Mouse (Mus musculus) kidney, postnatal 14 days (tissue): ENCODE results near the gene Zbtb8b.
A peak's percentile ranks its signal among the peaks of the same experiment; 100 is the strongest.
"Not testable (repeated sequence)": the region's sequence is repeated elsewhere in the genome, so short reads cannot be mapped to it uniquely, and the experiment has no call there.

Source experiments
- DNase-seq: peaks from one replicate; pipeline ENCODE4 v3.0.0; 2022; ENCODE audit warnings: mixed read lengths

The Zbtb8b gene

DNA sequence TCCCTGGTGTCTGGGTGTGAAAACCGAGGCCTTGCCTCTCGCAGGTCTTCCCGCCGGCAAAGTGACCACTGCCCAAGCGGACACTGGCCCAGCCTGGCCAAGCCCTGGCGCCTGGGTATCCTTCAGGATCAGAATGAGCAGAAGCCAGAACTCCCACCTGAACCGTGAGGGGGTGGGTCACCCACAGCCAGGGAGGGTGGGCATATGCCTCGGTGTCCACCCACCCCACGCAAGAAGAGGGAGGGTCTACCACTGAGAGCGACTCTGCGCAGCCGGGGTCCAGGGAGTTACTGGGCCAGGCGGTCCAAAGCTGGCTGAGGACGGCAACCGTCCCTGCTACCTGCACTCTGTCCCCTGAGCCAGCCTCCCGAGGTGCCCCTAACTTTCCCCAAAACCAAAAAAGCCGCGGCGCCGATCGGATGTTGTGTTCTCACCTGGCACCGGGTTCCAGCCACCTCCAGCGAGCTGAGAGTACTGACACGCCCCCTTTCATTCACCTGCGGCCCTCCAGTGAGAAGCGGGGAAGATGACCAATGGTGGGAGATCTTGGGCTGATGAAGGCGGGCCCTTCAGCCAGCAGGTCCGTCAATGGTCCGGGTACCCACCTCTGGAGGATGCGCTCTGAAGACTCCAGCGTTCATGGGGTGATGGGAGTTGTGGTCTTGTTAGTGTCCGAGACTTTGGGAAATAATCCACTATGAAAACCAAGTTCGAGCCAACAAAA is at the start of gene Zbtb8b:
TSS of gene Zbtb8b (minus strand) at position 514 of the 724 bp plus-strand sequence.
- peak; percentile 88 for DNase-seq

DNA sequence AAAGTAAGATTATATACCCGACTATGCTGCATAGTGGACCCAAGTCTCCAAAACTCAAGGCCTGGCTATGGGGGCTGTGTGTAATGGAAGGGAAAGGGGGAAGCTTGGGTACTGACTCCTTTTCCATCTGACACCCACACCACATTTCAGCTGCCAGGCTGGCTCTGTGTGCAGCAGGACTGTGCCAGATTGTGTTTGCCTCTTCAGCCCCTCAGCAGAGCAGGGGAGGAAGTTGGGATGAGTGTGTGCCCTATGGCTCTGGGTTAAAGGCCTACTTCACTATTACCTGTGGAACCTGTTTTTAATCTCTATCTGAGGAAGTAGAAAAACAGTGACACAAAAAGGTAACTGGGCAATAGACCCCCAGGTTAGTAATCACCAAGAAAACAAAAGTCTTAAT is 40.4 kb upstream of the Zbtb8b start:
- no peak for DNase-seq

DNA sequence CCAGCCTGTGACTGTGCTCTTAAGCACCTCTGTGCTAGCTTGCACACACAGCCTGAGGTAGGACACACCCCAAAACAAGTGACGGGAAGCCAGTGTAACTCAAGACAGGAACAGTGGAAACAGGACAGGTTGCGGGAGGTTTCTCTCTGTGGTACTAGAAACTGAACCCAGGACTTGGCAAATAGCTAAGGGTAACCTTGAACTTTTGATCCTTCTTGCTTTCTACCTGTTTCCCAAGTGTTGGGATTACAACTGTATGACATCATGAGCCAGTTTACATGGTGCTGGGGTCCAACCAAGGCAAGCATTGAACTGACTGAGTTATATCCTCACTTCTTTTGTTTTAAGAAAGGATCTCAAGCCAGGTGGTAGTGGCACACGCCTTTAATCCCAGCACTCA is 39.2 kb upstream of the Zbtb8b start:
- no peak for DNase-seq

DNA sequence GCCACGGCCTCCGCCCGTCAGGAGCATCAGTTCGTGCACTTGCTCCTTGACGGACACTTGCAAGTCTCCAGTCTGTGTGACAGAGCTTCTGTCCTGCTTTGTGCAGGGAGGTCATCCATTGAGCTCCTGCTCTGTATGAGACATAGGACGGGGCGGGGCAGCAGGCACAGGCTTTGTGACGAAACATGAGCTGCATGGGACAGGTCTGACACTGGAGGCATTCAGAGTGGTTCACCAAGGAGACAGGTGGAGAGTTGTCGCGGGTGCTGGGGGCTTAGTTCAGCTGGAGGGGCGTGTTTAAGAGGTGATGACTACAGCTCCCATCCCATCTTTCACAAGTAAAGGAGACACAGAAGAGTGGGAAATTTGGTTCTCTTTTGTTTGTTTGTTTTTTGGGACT is 35.4 kb upstream of the Zbtb8b start:
- no peak for DNase-seq

DNA sequence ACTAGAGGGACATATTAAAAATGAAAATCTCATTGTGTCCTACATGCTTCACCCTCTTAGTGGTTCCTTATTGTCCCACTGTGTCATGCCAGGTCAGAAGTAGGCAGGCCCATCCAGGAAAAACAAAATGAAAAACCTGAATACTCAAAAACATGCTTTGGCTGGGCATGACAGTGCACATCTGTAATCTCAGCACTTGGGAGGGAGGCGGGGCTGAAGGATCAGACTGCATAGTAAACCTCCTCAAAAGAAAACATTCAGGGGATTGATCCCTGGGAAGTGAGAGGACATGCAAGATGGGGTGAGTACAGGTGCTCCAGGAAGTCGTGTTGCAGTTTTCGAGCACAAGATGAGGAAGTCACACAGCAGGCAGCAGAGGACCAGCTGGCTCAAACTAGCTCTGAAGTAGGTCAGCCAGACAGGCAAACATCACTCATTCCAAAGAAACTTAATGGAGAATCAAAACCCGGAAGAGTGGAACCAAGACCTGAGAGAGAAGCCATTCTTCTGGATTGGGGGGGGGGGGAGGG is 23.7 kb upstream of the Zbtb8b start:
- no peak for DNase-seq

DNA sequence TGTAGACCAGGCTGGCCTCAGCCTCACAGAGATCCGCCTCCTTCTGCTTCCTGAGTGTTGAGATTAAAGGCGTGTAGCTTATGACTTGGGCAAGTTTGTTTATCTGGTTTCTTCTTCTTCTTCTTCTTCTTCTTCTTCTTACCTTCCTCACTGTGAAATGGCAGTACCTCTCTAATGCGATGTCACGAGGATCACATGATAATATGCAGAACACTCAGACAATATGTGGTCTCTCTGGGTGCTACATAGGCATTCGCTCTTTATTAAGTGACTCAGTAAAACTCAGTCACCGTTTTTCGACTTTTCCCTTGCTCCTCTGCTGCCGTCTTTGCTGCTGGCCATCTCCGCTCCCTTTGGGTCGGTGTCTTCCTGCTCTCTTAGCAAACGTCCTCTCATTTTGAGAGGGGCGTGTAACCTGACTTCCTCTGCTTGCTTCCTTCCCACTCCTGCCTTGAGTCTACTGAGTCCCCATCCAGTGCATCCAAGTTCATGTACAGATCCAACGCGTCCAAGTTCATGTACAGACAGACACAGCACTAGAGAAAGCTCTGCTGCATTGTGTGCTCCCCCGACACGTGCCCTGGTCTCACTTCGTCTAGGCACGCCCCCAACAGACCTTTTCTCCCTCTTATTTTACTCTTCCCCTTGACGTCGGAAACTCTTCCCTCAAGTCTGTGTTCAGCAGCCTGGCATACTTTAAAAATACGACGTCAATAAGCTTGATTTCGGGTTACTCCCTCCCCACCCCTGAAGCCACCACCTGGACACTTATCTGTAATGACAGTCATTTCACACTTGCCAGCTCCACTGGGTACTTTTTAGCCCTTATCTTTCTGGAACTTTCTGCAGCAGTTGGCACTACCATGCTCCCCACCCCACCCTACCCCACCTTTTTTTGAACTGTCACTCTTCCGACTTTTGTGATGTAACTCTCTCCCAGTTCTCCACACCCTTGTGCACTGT is 22.7 kb upstream of the Zbtb8b start:
- DNase-seq = no peak

DNA sequence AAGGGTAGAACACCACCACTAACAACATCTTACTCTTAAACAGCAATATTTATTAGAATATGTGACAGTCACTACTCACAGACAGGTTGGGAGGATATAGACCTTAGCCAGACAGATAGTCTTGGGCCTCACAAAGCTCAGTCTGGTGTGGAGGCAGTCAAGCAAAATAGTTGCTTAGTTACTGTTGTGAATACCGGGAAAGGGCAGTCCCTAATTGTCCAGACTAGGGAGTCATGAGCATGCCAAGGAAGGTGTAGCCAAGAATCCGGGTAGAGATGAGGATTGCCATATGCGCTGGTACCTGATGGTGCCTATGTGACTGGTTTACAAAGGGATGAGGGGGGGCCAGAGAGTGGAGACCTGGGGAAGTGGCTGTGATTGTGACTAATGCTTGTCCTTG is 21.5 kb upstream of the Zbtb8b start:
- DNase-seq = peak; percentile 18

DNA sequence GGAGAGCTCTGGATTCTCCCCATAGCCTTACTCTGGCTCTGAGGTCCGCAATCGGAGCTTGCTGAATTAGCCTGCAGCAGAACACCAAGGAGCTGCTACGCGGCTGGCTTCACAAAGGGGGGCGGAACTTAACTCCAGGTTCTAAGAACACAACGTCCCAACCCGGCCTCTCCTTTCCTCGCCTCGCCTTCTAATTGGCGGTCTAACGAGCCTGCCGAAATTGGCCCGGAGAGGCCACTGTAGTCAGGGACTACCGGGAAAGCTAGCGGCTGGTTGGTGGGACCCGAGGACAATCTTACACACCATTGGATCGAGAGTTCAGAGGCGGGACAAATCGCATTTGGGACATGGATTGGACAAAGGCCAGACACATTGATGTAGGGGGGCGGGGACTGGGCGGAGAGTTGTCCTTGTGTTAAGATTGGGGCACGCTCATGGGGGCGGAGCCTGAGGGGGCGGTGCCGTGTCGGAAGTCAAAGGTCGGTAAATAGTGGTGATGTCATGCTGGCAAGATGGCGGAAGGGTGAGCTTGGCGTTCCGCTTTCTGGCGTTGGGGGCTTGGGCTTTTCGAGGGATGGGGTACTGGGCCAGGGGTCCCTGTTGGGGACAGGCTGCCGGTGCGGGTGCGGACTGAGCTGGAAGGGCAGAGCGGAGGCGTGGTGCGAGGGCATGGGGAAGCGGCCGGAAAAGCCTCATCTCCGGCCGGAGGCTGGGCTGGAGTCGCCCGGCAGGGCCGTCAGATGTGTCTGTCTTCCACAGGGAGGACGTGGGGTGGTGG is 20.7 kb upstream of the Zbtb8b start, which contains the start of gene Bsdc1:
TSS of gene Bsdc1 (plus strand) at position 399 of the 778 bp plus-strand sequence.
- peak; percentile 100 for DNase-seq

DNA sequence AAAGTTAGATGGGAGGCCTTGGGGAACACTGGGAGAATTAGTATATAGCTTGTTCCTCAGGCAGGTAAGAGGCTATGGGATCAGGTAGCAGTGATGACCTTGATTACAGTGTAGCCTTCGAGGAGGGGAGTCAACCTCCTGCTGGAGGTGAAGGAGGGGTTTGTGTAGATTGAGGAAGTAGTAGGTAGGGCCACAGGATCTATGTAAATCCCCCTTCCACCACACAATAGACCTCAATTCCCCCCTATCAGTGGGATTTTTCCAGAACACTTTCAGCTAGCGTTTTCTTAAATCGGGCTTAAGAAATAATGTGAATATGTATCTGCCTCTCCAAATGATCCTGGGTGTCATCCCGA is 20.2 kb upstream of the Zbtb8b start:
- no peak for DNase-seq

DNA sequence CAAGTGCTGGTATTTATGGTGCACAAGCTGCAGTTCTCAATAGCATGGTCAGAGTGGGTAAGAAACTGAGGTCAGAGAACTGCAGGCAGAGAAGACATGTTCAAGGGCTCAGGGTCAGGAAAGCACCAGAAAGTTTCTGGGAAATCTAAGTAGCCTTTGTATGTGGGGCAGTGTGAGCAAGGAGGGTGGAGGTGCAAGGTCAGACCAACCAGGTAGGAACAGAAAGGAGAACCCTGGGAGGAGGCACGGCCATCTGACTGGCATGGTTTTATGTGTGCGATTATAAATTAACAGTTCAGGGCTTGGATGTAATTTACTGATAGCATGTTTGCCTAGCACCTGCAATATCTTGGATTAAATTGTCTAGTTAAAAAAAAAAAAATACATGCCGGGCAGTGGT is 19.1 kb upstream of the Zbtb8b start:
- DNase-seq = no peak

DNA sequence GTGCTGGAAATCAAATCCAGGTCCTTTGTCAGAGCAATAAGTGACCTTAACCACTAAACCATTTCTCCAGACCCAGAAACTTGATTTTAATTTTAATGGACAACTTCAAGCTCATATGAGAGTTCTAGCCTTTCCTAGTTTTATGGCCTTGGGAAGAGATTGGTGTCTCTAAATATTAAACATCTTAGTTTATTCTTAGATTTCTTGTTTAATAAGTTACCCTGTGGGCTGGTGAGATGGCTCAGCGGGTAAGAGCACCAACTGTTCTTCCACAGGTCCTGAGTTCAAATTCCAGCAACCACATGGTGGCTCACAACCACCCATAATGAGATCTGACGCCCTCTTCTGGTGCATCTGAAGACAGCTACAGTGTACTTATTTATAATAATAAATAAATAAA is 16.7 kb upstream of the Zbtb8b start:
- DNase-seq = not testable (repeated sequence)

DNA sequence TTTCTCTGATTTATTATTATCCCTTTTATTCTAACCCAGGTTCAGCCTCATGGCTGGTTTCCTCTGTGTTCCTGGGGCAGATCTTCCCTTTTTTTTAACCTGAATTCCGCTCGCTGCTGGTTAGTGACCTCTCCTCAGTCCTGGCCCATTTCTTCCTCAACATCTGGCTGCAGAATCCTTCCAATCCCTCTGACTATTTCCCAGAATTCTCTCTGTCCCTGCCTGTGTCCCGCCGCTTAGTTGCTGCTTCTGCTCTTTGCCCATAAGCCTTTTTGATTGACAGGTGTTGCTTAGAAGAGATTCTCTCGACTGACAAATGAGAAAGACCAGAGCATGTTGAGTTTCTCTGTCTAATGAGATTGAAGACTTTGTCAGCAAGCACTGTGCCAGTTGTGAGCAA is 15.5 kb upstream of the Zbtb8b start:
- DNase-seq = no peak

DNA sequence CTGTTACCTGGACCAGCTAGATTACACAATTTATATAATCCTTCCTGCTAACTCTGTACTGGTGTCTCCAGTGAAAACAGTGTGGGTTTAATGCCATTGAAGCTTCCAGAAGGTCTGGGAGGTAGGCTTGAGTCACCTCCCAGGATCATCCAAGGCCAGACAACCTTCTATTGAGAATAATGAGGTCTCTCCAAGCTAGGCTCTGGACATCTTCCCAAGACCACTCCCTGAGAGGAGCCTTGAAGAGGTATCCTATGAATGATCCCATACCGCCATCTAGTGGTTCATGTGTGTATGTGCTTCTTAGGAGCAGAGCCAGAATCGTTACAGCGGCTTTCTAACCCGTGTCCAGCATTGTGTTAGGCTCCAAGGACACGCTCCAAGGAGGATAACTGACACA is 14.6 kb upstream of the Zbtb8b start:
- peak; percentile 82 for DNase-seq

DNA sequence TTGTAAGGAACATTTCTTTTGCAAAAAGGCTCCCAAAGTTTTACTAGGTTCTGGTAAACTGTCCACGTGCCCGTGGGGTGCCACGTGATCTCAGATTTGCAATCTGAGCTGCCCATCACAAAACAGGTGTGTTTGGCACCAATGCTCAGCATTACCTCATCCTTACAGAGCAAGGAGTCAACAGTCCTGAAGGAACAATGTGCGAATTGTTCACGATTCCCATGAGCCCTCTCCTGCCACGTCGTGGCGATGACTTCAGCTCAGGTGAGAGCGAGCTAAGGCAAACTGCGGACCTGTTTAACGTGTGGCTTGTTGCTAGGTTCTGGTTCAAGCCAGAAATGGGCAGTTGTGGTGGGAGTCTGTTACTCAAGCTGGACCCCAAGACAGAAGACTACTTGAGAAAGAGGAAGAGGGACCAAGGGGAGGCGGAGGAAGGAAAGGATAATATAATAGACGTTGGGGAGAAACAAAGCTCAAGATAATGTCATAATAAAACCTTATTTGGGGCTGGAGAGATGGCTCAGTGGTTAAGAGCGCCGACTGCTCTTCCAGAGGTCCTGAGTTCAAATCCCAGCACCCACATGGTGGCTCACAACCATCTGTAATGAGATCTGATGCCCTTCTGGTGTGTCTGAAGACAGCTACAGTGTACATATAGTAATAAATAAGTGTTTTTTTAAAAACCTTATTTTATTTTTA is 11.0 kb upstream of the Zbtb8b start:
- DNase-seq = no peak

DNA sequence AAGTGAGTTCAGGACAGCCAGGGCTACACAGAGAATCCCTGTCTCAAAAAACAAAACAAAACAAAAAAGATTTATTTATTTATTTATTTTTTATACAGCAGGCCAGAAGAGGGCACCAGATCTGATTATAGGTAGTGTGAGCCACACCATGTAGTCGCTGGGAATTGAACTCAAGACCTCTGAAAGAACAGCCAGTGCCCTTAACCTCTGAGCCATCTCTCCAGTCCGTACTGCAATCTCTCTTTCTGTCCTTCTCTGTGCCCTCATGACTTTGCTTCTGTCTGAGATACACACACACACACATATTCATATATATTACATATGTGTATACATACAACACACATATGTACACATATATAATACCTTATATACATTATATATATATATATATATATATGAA is 10.2 kb upstream of the Zbtb8b start:
- DNase-seq = no peak

DNA sequence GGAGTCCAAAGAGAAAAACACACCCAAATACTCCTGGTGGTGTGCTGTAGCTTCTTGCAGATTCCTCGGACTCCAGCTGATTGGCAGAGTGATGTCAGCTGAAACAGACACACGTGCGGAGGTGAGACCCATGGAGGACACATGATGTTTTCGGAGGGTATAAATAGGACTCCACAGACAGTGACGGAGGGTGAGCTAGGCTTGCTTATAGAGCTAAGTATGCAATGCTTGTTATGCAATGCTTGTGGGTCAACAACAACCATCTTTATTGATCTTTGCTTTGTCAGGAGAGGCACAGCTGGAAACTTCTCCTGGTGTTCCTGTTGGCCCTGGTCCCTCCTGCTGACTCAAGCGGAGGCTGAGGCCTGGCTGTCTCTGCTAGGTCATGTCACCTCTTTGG is 8.1 kb upstream of the Zbtb8b start:
- DNase-seq = no peak

DNA sequence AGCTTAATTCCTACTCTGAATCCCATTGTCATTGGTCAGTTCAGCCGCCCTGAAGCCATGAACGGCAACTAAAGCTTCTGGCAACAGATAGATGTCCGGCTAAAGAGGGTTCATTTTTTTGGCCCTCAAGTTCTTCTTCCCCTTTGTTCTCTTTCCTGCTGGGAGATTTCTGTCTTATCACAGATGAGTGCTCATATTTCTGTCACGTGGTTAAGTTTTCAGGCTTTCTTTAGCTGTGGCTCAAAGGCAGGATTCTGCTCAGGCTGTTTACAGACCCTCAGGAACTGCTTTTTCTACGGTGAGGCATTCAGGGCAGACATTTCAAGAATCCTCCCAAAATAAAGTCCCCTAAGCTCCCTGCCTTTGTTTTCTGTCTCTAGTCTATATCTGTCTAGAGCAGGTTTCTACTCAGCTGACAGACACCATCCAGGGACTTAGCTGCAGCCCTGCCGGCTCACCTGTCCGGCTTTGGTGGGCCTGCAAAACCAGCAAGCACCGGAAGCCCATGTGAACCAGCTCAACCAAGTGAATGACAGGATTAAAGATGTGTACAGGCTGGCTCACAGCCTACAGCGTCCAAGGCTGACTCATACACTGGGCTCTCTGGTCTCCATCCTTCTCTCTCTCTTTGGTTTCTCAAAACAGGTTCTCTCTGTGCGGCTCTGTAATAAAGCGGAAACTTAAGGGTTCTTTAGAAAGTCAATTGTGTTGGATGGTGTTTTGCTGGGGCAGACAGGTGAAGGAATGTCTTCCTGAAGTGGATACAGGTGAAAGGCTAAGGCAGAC is 7.3 kb upstream of the Zbtb8b start:
- no peak for DNase-seq

DNA sequence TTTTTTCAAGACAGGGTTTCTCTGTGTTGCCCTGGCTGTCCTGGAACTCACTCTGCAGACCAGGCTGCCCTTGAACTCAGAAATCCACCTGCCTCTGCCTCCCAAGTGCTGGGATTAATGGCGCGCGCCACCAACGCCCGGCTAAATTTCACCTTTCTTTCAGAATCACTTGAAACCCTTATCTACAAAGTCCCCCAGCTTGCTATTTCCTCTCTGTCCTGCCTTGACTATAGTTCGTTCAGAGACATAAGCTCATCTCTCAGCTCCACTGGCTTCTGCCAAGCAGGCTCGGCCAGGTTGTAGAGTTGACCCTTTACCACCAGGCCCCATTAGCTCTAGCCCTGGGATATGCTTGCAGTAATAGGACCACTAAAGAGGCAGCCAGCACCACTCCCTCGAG is 6.7 kb upstream of the Zbtb8b start:
- DNase-seq = no peak

DNA sequence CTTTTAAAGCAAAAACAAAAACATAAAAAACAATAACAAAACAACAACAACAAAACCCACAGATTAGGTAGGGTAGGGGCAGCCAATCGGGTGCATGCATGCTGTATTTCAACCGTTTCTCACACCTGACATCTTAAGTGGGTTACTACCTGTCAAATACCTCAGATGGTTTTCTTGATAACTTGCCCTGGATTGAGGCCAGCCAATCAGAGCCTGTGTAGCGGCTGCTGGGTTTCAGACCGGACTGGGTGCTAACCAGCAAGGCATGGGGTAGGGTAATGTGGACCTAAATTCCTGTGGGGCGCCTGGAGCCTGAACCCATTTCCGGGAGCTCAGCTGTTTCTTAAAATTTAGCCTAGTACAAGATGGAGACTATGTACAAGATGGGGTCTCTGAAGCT is 492 bp upstream of the Zbtb8b start:
- peak; percentile 39 for DNase-seq

DNA sequence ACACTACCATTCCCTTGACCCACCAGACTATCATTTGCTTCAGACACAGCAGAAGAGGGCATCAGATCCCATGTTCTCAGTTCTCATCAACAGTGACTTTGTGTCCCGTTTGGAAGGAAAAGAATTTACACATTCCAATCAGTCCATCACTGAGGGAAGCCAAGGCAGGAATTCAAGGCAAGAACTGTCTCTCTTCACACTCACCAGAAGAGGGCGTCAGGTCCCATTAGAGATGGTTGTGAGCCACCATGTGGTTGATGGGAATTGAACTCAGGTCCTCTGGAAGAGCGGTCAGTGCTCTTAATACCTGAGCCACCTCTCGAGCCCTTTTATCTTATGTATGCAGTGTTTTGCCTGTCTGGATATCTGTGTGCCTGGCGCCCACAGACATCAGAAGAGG is 22.3 kb downstream of the Zbtb8b start:
- DNase-seq = no peak

DNA sequence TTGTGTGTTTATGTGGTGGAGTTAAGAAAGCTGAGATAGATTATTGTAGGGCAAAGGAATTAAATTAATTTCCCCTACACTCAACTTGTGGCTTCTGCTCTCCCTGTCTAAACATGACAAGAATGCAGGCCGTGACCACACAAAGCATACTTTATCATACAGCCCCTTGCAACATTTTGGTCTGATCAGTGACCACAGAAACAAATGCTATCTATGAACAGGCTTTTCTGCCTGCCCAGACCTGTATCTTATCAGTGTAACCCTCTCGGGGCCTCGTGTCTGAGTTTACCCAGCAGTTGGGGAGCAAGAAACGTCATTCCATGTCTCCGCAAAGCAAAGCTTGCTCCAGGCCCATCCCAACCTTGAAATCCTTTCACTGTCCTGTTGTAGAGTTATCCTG is 24.2 kb downstream of the Zbtb8b start:
- DNase-seq = no peak

DNA sequence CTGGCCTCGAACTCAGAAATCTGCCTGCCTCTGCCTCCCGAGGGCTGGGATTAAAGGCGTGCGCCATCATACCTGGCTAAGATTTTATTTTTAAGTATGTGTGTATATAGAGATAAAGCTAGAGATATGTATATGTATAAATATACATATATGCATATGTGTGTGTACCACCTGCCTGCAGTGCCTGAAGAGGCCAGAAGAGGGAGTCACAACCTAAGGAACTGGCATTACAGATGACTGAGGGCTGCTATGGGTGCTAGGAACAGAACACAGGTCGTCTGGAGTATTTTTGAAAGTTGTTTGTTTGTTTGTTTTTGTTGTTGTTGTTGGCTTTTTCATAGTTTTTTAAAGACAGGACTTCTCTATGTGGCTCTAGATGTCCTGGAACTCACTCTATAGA is 24.8 kb downstream of the Zbtb8b start:
- no peak for DNase-seq
